Mouse (Mus musculus): ENCODE measurements at regions not wholly inside any gene's neighbourhood (a gene's known extent, or its start where the extent isn't known, plus 50 kb on each side); places are given as distances from the start of the nearest gene placed in this dataset.

DNA sequence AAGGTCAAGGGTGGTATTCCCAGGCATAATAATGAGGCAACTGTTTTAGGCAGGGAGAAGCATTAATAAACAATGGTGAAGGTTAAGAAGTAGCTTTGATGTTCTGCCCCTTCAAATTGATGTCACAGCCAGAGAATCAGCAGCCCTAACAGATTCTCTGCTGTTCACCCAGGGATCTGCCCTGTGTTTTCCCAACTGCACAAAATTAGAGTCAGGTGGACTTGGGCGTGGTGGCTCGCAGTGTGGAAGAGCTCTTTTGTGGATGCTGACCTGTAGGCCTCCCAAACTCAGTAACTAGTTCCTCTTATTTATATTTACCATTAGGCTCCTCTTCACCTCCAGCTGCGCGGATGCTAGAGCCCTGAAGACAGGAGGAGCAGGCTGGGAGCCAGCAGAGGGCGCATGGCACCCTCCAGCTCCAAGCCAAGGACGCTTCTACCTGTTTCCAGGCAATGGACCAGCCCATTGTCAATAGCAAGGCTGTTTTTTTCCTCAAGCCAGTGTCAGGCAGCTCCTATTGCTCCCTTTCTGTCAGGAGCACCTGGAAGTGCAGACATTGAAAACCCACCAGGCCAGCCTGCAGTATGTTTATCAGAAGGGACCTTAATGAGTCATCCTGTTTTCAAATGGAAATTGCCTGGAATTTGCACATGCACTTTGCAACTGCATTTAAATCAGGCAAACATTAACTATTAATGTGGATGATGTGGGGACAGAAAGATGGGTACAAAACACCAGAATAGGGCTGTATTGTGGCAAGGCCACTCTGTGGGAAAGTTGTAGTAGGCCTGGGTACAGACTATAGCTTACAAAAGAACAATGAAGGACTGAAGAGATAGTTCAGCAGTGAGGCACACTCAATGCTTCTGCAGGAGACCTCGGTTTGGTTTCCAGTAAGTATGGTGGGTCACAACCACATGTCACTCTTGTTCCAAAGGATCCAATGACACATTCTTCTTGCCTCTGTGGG lies 328.4 kb downstream of the Bckdhb start:
- Histone ChIP-seq H3K79me2 (ENCODE audit: control insufficient read depth, insufficient read depth, low read length, poor library complexity) (no peaks in the 10 kb centered on the region), H3K4me3 (ENCODE audit: control insufficient read depth in 1 of 2, insufficient read depth in 1 of 2, low read depth in 2 of 2, low read length in 2 of 2) (no peak overlapping the region), H3K9ac (ENCODE audit: control insufficient read depth, low read depth, low read length, poor library complexity, severe bottlenecking) (no peak overlapping the region), H3K9me3 (replicated peaks; ENCODE audit: insufficient read depth, low read length) (no peaks in the 10 kb centered on the region), H3K27ac (ENCODE audit: control insufficient read depth, low read depth, low read length) (no peak overlapping the region), H3K36me3 (ENCODE audit: control insufficient read depth in 1 of 2, insufficient read depth in 2 of 2, low read length in 2 of 2) (no peaks in the 10 kb centered on the region), H3K4me1 (ENCODE audit: control insufficient read depth in 1 of 2, insufficient read depth in 2 of 2, low read length in 2 of 2) (no peaks in the 10 kb centered on the region), H3K27me3 (ENCODE audit: control insufficient read depth in 1 of 2, insufficient read depth in 2 of 2, low read length in 2 of 2) (no peaks in the 10 kb centered on the region)
- no peak for TF ChIP-seq MAZ (IDR thresholded peaks at IDR 0.05; ENCODE audit: low read depth, low read length)
- TF ChIP-seq CHD1 (IDR thresholded peaks at IDR 0.05; ENCODE audit: low read depth, low read length): no peak
- no peak for TF ChIP-seq CHD2 (IDR thresholded peaks at IDR 0.05; ENCODE audit: low read length)
- peak; percentile 16 for TF ChIP-seq RAD21 (IDR thresholded peaks at IDR 0.05; ENCODE audit: low read depth, low read length)
- TF ChIP-seq HCFC1 (IDR thresholded peaks at IDR 0.05; ENCODE audit: low read depth, low read length): no peak
- TF ChIP-seq ETS1 (IDR thresholded peaks at IDR 0.05; ENCODE audit: low read depth, low read length): no peak
- no peak for TF ChIP-seq TCF12 (IDR thresholded peaks at IDR 0.05; ENCODE audit: low read depth, low read length)
- TF ChIP-seq POLR2AphosphoS5 (IDR thresholded peaks at IDR 0.05; ENCODE audit: borderline replicate concordance, low read depth, low read length): no peak
- TF ChIP-seq NELFE (IDR thresholded peaks at IDR 0.05; ENCODE audit: low read depth, low read length): no peak
- no peak for TF ChIP-seq MYC (IDR thresholded peaks at IDR 0.05; ENCODE audit: low read depth, low read length)
- TF ChIP-seq ZC3H11A (IDR thresholded peaks at IDR 0.05; ENCODE audit: low read depth, low read length): no peak
- no peak for TF ChIP-seq EP300 (IDR thresholded peaks at IDR 0.05; ENCODE audit: low read depth in 1 of 2, low read length in 2 of 2)
- no peak for TF ChIP-seq MEF2A (IDR thresholded peaks at IDR 0.05; ENCODE audit: extremely low read depth, insufficient replicate concordance, low read depth, low read length, poor library complexity, severe bottlenecking)
- no peak for TF ChIP-seq ZMIZ1 (IDR thresholded peaks at IDR 0.05; ENCODE audit: low read depth, low read length)
- TF ChIP-seq UBTF (IDR thresholded peaks at IDR 0.05; ENCODE audit: borderline replicate concordance, insufficient read depth, low read depth, low read length): no peak
- no peak for TF ChIP-seq ZKSCAN1 (IDR thresholded peaks at IDR 0.05; ENCODE audit: low read depth, low read length)
- TF ChIP-seq SIN3A (IDR thresholded peaks at IDR 0.05; ENCODE audit: low read length): no peak
- no peak for TF ChIP-seq JUND (IDR thresholded peaks at IDR 0.05; ENCODE audit: low read depth, low read length)
- TF ChIP-seq CTCF (IDR thresholded peaks at IDR 0.05 in 2 of 3, conservative IDR thresholded peaks at IDR 0.05 in 1 of 3; ENCODE audit: control insufficient read depth in 1 of 3, insufficient read depth in 1 of 3, low read depth in 2 of 3, low read length in 3 of 3, poor library complexity in 1 of 3, severe bottlenecking in 1 of 3): peak in 2 of 3 experiments; percentile 26 to 49; a peak in 4 of 6 replicates
- peak; percentile 44 for TF ChIP-seq SMC3 (IDR thresholded peaks at IDR 0.05; ENCODE audit: low read depth, low read length)
- no peak for TF ChIP-seq RCOR1 (IDR thresholded peaks at IDR 0.05; ENCODE audit: low read depth, low read length)
- TF ChIP-seq TBP (IDR thresholded peaks at IDR 0.05; ENCODE audit: low read depth, low read length): no peak
- no peak for TF ChIP-seq NRF1 (IDR thresholded peaks at IDR 0.05; ENCODE audit: insufficient read depth, low read depth, low read length, poor library complexity, severe bottlenecking)
- TF ChIP-seq USF1 (IDR thresholded peaks at IDR 0.05; ENCODE audit: low read depth, low read length): no peak
- TF ChIP-seq MXI1 (IDR thresholded peaks at IDR 0.05; ENCODE audit: low read depth, low read length): no peak
- DNase-seq (ENCODE audit: low read depth, low spot score): peak; percentile 12
